Mouse (Mus musculus) CH12.LX (cell line): ENCODE data around the gene Gpr152.

Experiments
- CTCF ChIP-seq, 2 experiments: IDR thresholded peaks in 1 of 2; conservative IDR thresholded peaks in 1 of 2; 2 replicates each; pipeline ENCODE4 v1.5.1; 2011 to 2012; ENCODE audit warnings: low read depth in 2 of 2, low read length in 2 of 2, improper control_type of control experiment in 1 of 2, inconsistent platforms in 1 of 2, mild to moderate bottlenecking in 1 of 2, moderate library complexity in 1 of 2
- E2F4 ChIP-seq: IDR thresholded peaks from 2 replicates; pipeline ENCODE4 v1.6.1; 2011; ENCODE audit warnings: low read depth, low read length, improper control_type of control experiment; ENCODE audit not compliant: insufficient replicate concordance
- ETS1 ChIP-seq: conservative IDR thresholded peaks from 2 replicates; pipeline ENCODE4 v1.6.1; 2012; ENCODE audit warnings: low read depth, mild to moderate bottlenecking, inconsistent platforms, low read length, improper control_type of control experiment, moderate library complexity
- MAX ChIP-seq: IDR thresholded peaks from 2 replicates; pipeline ENCODE4 v1.6.1; 2011; ENCODE audit warnings: low read length, improper control_type of control experiment
- MAZ ChIP-seq: IDR thresholded peaks from 2 replicates; pipeline ENCODE4 v1.6.1; 2012; ENCODE audit warnings: low read depth, mild to moderate bottlenecking, inconsistent platforms, low read length, improper control_type of control experiment, moderate library complexity
- MEF2A ChIP-seq: IDR thresholded peaks from 2 replicates; pipeline ENCODE4 v1.6.1; 2014; ENCODE audit warnings: low read depth, mild to moderate bottlenecking, inconsistent platforms, low read length, improper control_type of control experiment, borderline replicate concordance
- POLR2A ChIP-seq: IDR thresholded peaks from 2 replicates; pipeline ENCODE4 v1.6.1; 2011; ENCODE audit warnings: low read depth, mild to moderate bottlenecking, improper control_type of control experiment, low read length
- POLR2AphosphoS2 ChIP-seq: IDR thresholded peaks from 2 replicates; pipeline ENCODE4 v1.6.1; 2011; ENCODE audit warnings: low read depth, low read length, improper control_type of control experiment
- ZKSCAN1 ChIP-seq: IDR thresholded peaks from 2 replicates; pipeline ENCODE4 v1.6.1; 2012; ENCODE audit warnings: low read depth, inconsistent platforms, low read length, improper control_type of control experiment, borderline replicate concordance
- ZMIZ1 ChIP-seq: IDR thresholded peaks from 2 replicates; pipeline ENCODE4 v1.6.1; 2012; ENCODE audit warnings: low read depth, mild to moderate bottlenecking, inconsistent platforms, low read length, improper control_type of control experiment
- ZNF384 ChIP-seq: IDR thresholded peaks from 2 replicates; pipeline ENCODE4 v1.6.1; 2012; ENCODE audit warnings: low read depth, low read length, improper control_type of control experiment, inconsistent platforms

GRCm38 (mm10) chr19:4163543-4163887, 23.9 kb downstream of the Gpr152 start:
- TF ChIP-seq CTCF (conservative IDR thresholded peaks at IDR 0.05 in 1 of 2, IDR thresholded peaks at IDR 0.05 in 1 of 2; ENCODE audit: low read depth in 2 of 2, low read length in 2 of 2), result no peak
- no peak for TF ChIP-seq ZNF384
- TF ChIP-seq MEF2A, result no peak
- TF ChIP-seq POLR2A, result no peak
- no peak for TF ChIP-seq ZKSCAN1
- TF ChIP-seq ZMIZ1, result 0 out of 2 replicates have a peak, but pooled peaks have one; percentile 12
- no peak for TF ChIP-seq ETS1
- TF ChIP-seq POLR2AphosphoS2, result no peak
- no peak for TF ChIP-seq MAZ
- no peak for TF ChIP-seq MAX
- TF ChIP-seq E2F4, result no peak
